Mouse (Mus musculus) cortical plate, adult 2 months (tissue): ENCODE measurements around the gene Rps3a1. TPM values are rescaled to one million over a fixed set of nuclear protein-coding genes. Genes with fewer than 3 reads are reported as not detected.

Experiments
- H3K27ac ChIP-seq: fragments of 200-500 bp; 2 replicates; pipeline ENCODE4 v1.5.1; 2012; ENCODE audit warnings: low read length, control low read depth, inconsistent platforms; ENCODE audit not compliant: insufficient read depth
- H3K4me1 ChIP-seq: fragments of 200-500 bp; 2 replicates; pipeline ENCODE4 v1.6.1; 2011; ENCODE audit warnings: low read length; ENCODE audit not compliant: control insufficient read depth, insufficient read depth
- H3K4me3 ChIP-seq: fragments of 200-500 bp; 2 replicates; pipeline ENCODE4 v1.5.1; 2011; ENCODE audit warnings: mild to moderate bottlenecking, low read length, control low read depth; ENCODE audit not compliant: insufficient read depth
- CTCF ChIP-seq: fragments of 200-500 bp; IDR thresholded peaks from 2 replicates; pipeline ENCODE4 v1.5.1; 2011; ENCODE audit warnings: mild to moderate bottlenecking, control low read depth, low read length; ENCODE audit not compliant: insufficient read depth; ENCODE audit errors: extremely low read depth
- POLR2A ChIP-seq: fragments of 200-500 bp; IDR thresholded peaks from 2 replicates; pipeline ENCODE4 v1.6.1; 2011; ENCODE audit warnings: mild to moderate bottlenecking, low read length, control low read depth; ENCODE audit not compliant: insufficient read depth; ENCODE audit errors: extremely low read depth
- polyA plus RNA-seq: library from polyadenylated mRNA; depleted of rRNA; stranded (reverse); fragments of >200 nt; gene quantifications from 2 replicates; pipeline ENCODE4 v1.2.3, GENCODE M21; 2012

The Rps3a1 gene
- polyA plus RNA-seq, 1 experiment, result 661 TPM

DNA sequence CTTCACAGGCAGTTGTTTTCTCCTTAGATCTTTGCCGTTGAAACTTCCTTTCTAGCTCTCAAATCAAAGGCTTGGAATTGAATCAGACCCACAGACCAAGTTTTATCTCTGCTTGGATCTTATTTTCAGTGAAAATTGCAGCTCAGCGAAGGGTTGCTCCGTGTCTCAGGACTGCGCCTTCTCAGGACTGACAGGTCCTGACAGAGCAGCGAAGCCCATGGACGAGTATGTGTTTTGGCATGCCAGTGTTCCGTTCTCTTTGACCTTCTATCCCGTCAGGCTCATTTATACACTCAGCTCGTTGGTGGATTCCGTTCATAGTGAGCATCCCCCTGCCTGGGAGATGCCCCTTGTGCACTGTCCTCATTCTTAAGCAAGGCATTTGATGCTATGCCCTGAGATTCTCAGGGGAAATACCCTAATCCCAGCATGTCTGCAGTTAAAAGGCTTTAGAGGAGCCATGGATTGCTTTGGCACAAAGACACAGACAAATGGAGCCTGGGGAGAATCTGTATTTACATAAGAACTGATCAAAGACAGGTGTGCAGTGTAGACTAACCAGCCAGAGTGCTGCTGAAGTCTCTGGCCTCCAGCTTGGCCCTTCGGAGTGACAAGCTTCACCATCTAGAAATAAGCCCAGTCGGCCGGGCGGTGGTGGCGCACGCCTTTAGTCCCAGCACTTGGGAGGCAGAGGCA, 23.1 kb downstream of the Rps3a1 start:
- Histone ChIP-seq H3K4me1 (peaks cover 1% of the 10 kb centered on the region; the same call in 1 of the 2 replicates), H3K4me3 (no peak overlapping the region), H3K27ac (no peak overlapping the region)
- TF ChIP-seq CTCF (no peak), POLR2A (no peak)

DNA sequence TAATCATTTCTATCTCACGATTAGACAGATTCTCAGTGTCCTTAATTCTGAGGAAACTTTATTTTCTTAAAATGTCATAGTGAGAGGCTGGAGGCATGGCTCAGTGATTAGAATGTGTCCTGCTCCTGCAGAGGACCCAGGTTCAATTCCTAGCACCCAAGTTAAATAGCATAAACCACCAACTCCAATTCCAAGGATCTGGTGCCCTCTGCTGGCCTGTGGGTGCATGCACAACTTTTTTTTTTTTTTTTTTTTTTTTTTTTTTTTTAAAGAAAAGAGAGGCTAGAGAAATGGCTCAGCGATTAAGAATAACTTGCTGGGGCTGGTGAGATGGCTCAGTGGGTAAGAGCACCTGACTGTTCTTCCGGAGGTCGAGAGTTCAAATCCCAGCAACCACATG, 25.6 kb downstream of the Rps3a1 start:
- Histone ChIP-seq H3K4me3 (no peak overlapping the region), H3K27ac (no peak overlapping the region), H3K4me1 (peaks cover 1% of the 10 kb centered on the region; the same call in 1 of the 2 replicates)
- TF ChIP-seq CTCF (0 out of 2 replicates have a peak, but pooled peaks have one; percentile 9), POLR2A (no peak)

DNA sequence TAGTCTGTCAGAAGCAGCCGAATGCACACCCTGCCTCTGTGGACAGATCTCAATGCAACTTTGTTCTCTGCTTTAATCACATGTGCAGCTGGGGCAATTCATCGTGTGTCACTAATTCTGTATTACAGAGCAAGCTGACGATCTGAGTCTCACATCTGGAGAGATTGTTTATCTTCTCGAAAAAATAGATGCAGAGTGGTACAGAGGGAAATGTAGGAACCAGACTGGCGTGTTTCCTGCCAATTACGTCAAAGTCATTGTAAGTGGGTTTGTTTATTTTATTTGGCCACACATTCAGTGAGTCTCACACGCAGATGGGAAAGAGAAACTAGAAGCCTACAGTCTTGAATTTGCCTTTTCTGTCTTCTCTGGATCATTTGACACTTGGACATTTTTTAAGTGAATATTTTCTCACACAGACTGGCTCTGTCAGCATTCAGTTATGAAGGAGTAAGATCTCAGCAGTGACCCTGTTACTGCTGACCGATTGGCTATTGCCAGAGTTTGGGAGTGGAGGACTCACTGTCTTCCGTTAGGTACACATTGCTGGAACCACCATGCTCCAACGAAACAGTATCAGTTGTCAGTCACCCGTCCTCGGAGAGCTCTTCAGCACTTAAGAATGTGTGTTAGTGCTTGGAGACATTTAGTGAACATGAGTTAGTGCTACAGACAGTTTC, 27.7 kb downstream of the Rps3a1 start:
- TF ChIP-seq POLR2A, result no peak
- no peak overlapping the region for H3K4me3 ChIP-seq
- H3K27ac ChIP-seq, result peak overlapping the region; percentile 85

DNA sequence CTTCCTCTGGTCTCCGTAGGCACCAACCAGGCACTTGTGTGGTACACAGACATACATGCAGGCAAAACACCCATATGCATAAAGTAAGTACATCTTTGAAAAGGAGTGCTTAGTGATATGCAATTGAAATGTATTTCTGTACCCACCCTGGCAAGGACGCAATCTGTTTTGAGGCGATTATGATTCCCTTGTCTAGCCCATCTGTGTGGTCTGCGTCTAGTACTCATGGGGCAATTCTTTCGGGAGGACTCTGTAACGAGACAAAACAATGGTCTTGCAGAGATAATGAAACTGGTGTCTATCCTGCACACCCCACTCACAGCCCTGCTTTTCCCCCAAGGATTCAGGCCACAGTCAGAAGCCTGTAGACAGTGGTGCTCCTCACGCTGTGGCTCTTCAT, 29.7 kb downstream of the Rps3a1 start:
- H3K27ac ChIP-seq, result no peak overlapping the region
- H3K4me1 ChIP-seq, result peaks cover 1% of the 10 kb centered on the region; the same call in 1 of the 2 replicates
- no peak for TF ChIP-seq CTCF
- no peak overlapping the region for H3K4me3 ChIP-seq

More for the DNA sequence above, 27.7 kb downstream of the Rps3a1 start:
- H3K4me1 ChIP-seq, result peaks cover 1% of the 10 kb centered on the region; the same call in 1 of the 2 replicates

DNA sequence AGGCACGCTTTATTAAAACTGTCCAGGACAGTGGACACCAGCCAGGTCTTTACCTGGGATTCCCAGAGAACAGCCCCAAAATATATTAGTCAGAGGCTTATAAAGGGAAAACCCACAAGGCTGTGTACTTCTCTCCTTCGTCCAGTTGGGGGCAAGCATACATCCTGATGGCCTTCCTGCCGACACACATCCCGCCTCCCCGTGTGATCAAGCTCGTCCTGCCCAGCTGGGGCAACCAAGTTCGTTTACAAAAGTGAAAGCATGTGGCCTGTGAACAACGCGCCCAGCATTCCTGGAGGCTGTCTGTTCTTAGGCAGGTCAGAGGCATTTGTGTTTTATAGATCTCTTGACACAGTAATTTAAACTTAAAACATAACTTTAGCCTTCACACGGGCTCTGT, 32.4 kb downstream of the Rps3a1 start:
- TF ChIP-seq CTCF (no peak), POLR2A (no peak)
- no peak overlapping the region for H3K27ac ChIP-seq
- peaks cover 1% of the 10 kb centered on the region; the same call in 1 of the 2 replicates for H3K4me1 ChIP-seq
- H3K4me3 ChIP-seq, result no peak overlapping the region

DNA sequence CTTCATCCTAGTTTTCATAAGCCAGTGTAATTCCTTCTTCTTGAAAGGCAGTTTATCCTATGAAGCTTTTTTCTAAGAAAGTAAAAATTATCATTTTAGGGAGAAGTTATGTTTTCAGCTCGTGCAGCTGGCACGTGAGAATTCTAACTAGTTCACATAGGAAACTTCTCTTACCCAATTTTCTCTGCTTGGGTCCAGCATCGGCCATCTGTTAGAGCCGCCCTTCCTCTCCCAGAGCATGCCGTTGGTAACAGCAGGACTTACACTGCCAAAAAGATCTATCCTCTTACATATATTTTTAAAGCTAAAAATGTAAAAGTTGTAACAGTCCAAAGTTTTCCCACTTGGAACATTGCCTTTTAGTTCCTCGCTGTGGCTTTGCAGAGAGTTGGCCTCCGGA, 33.4 kb downstream of the Rps3a1 start:
- Histone ChIP-seq H3K4me1 (no peaks in the 10 kb centered on the region), H3K27ac (no peak overlapping the region), H3K4me3 (no peak overlapping the region)
- no peak for TF ChIP-seq CTCF
- no peak for TF ChIP-seq POLR2A

DNA sequence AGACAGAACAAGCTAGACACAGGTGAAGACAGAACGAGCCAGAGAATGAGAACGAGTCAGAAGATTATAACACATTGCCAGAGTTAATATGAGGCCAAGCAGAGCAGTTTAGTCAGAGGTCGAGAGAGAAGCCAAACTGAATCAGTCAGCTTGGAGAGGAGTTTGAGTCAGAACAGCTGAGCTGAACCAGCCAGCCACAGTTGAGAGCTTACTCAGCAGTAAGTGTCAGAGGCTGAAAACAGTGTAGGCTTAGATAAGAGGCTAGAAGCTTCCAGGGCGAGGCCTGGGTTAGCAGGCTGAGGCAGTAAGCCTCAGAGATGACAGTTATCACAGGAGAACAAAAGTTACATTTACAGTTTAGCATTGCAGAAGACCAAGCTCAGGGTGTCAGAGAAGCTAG, 33.9 kb downstream of the Rps3a1 start:
- no peak for TF ChIP-seq POLR2A
- TF ChIP-seq CTCF, result no peak
- H3K4me1 ChIP-seq, result no peaks in the 10 kb centered on the region
- H3K4me3 ChIP-seq, result no peak overlapping the region
- H3K27ac ChIP-seq, result no peak overlapping the region

DNA sequence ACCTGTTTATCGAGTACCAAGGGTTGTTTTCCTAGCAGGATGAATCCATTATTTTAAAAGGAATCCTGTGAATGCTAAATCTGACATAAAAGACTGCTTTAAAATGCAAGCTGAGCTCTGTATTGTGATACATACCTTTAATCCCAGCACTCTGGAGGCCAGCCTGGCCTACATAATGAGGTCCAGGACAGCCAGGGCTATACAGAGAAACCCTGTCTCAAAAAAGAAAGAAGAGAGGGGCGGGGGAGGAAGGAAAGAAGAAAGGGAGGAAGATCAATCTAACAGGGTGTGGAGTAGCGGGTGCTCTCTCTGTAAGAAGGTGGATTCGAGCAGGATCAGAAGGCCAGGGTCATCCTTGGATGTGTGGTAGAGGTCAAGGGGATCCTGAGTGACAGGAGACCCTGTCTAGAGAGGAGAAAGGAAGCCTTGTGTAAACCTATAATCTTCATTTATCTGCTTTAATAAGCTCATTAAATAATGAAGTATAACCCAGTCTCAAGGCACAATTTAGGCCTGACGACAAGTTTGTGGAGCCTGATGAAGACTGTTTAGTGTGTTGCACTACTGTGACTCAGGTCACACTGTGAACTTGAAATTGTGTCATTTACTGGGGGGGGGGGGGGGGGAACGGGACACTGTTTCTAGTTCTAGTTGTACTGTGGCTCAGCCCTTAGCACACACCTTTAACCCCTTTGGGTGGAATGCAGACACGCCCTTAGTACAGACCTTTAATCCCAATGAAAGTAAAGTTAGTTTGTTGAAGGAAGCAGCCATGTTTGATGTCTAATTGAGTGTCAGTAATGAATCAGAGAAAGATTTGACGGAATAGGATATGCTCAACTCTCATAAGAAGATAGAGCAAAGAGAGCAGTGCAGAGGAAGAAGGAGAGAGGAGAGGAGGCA, 34.6 kb downstream of the Rps3a1 start:
- H3K27ac ChIP-seq, result no peak overlapping the region
- TF ChIP-seq POLR2A (no peak), CTCF (no peak)
- H3K4me1 ChIP-seq, result no peaks in the 10 kb centered on the region
- no peak overlapping the region for H3K4me3 ChIP-seq

DNA sequence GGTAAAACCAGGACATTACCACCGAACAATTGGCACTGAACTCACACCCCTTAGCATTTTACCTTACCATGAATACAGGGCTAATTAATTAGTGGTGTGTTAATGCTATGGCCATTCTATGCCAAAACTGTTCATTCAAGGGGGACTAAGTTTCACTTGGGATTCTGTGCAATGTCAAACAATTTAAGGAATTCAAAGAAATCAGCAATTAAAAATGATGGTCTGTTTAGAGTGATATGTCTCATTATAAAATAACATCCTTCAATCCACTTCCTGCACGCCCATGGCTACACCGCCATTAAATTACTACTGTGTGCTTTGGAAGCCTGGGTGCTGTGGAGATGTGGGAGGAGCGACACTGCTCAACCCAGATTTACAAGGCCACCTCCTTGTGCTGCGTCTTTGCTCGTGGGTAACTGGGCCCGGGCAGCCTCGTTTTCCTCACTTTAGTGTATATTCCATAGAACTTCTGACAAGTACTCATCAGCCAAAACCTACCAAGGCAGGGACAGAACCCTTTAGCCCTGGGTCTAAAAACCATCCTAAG, 36.3 kb downstream of the Rps3a1 start:
- Histone ChIP-seq H3K27ac (no peak overlapping the region), H3K4me1 (no peaks in the 10 kb centered on the region; the same call in 1 of the 2 replicates), H3K4me3 (no peak overlapping the region)
- no peak for TF ChIP-seq POLR2A
- no peak for TF ChIP-seq CTCF
